Mouse (Mus musculus): Measurements from ENCODE around the gene Larp1.

Larp1 gene

DNA sequence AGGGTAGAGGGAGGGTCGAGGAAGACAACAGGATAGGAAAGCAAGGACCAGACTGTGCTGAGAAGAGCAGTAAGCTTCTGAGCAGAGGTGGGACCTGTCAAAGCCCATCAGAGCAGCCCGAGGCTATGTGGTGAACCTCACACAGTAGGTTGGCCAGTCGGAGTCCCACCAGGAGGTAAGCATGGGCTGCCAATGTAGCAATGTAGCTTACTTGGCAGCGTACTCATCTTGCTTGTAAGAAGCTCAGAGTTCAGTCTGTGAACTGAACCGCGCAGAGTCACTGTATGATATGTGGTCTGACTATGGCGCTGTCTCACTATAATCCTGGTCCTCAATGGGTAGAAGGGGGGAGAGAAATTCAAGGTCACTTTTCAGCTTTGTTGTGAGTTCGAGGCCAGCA, 5.7 kb upstream of the Larp1 start:
- DNase-seq (ENCODE audit: low spot score) = no peak

DNA sequence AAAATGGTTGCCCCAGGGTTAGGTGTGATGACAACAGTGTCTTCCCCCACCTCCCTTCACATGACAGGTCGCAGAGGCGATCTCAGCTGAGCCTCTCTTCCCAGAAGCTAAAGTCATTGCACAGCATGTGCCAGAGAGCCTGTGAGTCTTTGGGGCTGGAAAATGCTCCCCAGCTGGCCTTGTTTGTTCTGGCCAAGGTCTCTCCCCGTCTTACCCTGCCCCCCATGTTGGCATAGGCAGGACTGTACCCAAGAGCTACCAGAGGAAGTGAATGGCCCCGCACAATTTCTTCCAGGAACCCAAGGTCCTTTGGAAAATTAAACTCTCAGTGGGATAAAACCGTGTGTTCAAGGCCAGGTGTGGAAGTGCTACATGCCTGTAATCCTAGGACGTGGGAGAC, 5.1 kb upstream of the Larp1 start:
- DNase-seq (ENCODE audit: low spot score) = no peak

DNA sequence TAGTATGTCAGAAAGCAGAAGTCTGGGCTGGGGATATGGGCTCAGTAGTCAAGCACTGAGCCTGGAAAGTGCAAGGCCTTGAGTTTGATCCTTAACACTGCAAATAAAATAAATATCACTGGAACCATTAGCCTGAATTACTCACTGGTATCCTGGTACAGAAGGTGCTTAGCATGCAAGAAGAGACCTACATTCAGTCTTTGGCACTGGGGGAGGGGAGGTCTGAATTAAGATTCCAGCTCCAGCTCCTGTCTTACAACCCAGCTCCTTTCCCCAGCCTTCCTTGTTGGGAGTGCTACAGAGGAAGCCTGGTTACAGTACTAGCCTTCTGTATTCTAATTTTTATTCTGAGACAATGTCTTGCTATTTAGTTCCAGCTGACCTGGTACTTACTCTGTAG, 3.8 kb upstream of the Larp1 start:
- no peak for DNase-seq (ENCODE audit: low spot score)

GRCm38 (mm10) chr11:58008013-58008412, 851 bp upstream of the Larp1 start:
- no peak for DNase-seq (ENCODE audit: low spot score)

- DNase-seq (ENCODE audit: low spot score) = peak; percentile 96
Measured at GRCm38 (mm10) chr11:58008437-58009050, 320 bp upstream of the Larp1 start.

DNA sequence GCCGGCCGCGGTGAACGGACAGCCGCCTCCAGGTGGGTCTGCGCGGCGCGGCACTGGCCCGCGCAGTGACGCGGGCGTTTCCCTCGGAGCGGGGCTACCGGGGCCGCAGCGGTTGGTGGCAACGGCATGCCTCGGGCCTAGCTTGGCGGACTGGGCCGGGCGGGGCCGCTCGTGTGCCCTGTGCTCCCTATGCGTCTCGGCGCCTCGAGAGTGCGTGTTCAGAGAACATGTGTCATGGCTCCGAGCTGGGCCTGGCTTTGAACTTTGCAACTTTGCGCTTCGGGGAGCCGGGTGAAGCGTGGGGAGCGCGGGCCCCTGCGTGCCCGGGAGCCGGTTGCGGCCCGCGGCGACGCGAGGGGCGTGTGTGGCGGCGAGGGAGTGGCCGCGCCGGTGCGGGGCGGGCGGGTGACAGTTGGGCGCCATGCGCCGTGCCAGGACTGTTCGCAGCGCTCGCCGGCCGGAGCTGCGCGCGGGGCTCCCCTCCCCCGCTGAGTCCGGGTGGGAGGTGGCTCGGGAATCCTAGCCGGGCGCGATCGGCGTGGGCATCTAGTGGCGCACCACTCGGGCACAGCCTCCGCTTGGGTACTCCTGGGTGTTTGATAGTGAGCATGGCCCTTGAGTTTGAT, 765 bp downstream of the Larp1 start:
- DNase-seq (ENCODE audit: low spot score) = peak; percentile 76

DNA sequence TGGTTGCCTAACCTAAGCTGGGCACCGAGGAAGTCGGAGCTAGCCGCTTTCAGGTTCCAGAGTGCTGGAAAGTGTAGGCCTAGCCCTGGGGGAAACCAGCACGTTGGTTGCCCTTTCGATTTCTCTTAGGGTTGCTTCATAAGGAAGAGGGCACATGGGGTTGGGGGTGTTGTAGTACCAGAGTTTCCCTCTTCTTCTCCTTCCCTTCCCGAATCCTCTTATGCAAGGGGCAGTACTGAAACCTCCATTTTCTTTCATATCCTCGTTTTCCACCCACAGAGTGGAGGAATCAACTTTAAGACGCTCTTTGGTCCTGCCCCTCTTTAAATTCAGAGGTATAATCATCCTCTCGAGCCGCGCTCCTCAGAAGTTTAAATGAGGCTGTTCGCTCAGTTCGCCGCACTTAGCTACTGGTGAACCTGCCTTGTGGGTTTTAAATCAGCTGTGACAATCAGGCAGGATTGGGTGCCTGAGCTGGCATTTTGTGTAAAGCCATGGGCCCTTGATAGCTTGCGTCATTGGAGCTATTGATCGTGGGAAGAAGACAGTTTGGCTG, 1.4 kb downstream of the Larp1 start:
- peak; percentile 61 for DNase-seq (ENCODE audit: low spot score)

GRCm38 (mm10) chr11:58010930-58011329, 2.1 kb downstream of the Larp1 start:
- DNase-seq (ENCODE audit: low spot score) = no peak

GRCm38 (mm10) chr11:58011813-58012212, 2.9 kb downstream of the Larp1 start:
- no peak for DNase-seq (ENCODE audit: low spot score)

GRCm38 (mm10) chr11:58012674-58013073, 3.8 kb downstream of the Larp1 start:
- DNase-seq (ENCODE audit: low spot score) = no peak

- no peak for DNase-seq (ENCODE audit: low spot score)
Measured at GRCm38 (mm10) chr11:58013100-58013499, 4.2 kb downstream of the Larp1 start.

DNA sequence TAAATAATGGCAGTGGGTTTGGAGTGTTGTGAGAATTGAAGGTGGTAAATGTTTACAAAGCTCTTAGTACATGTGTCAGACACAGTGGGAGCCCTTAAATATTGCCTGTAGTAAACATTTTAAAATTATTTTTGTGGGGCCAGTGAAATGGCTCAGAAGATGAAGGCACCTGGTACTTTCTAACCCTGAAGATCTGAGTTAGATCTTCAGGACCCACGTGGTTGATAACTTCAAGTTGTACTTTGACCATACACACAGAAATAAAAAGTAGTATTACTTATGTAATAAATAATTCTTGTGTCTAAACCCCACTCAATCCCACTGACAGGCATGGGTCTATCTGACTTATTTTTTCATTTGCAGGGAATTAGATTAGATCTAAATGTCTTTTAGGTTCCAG, 5.7 kb downstream of the Larp1 start:
- DNase-seq (ENCODE audit: low spot score) = no peak

GRCm38 (mm10) chr11:58015339-58015738, 6.5 kb downstream of the Larp1 start:
- DNase-seq (ENCODE audit: low spot score) = no peak

GRCm38 (mm10) chr11:58016371-58016770, 7.5 kb downstream of the Larp1 start:
- peak; percentile 32 for DNase-seq (ENCODE audit: low spot score)

- no peak for DNase-seq (ENCODE audit: low spot score)
Measured at GRCm38 (mm10) chr11:58017422-58017821, 8.6 kb downstream of the Larp1 start.

DNA sequence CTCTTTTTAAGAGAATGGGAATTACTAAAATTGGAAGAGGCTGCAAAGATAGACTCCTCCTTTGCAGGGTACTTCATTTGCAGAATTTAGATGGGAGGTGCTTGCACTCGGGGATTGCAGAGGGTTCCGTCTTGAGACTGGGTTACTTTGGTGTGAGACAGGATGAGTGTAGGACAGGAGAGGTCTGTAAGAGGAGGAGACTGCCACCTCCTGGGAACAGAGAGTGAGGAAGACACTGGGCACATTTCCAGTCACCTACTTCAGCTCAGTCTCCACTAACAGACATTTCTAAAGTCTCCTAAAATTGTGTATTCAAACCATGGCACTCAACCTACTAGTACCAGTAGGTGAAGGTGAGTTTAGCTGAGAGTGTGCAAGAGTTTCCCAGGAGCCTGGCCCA, 9.4 kb downstream of the Larp1 start:
- DNase-seq (ENCODE audit: low spot score) = peak; percentile 53

- no peak for DNase-seq (ENCODE audit: low spot score)
Measured at GRCm38 (mm10) chr11:58018701-58019100, 9.8 kb downstream of the Larp1 start.

DNA sequence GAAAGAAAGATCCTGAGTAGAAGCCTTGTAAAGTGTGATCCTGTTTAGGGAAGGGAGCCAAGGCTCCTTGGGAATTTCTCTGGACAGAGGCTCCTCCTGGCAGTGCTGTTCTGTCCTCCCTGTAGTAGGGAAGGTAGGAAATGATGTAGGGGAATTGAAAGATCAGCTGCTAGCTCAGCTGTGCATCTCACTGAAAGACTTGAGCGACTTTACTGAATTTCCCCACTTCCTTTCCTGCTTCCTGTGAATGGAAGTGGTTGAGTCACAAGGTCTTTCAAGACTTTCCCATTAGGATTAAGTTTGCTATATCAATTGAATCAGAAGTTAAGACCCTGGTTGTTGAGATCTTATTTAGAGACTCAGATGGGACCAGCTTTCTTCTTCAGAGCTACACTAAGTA, 12.2 kb downstream of the Larp1 start:
- no peak for DNase-seq (ENCODE audit: low spot score)

- DNase-seq (ENCODE audit: low spot score) = no peak
Measured at GRCm38 (mm10) chr11:58021618-58022017, 12.8 kb downstream of the Larp1 start.

DNA sequence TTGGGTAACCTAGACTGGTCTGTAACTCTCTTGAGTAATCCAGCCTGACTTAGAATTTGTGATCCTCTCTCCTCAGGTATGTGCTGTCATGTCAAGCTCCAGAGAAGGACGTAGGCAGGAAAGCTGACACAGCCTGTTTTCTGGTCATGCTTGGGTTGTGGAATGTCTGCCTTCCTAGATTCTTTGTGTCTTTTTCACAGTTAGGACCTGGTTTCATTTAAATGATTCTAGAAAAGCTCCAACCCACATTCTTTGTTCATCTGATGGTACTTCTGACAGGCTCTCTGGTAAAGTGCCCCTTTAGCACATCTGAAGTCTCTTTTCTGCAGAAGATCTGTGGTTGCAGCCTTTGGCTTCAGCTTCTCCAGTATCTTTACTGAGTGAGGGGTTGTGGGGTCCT, 15.4 kb downstream of the Larp1 start:
- DNase-seq (ENCODE audit: low spot score) = no peak

DNA sequence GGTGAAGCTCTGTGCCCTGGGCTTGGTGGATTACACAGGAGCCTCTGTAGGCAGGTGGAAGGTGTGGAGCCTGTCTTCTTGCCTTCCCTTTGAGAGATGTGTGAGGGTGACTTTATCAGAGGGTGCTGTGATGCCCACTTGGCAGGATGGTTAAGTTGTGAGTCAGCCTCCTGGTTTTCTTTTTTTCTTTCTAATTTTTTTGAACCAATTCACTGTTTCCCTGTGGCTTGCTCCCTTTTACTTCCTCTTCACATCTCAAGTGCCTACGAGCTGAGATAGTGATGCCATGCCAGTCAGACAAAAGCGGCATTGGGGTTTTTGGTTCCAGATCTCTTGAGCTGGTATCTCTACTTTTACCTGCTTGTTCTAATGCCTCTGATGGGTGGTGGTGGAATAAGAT, 15.8 kb downstream of the Larp1 start:
- no peak for DNase-seq (ENCODE audit: low spot score)

DNA sequence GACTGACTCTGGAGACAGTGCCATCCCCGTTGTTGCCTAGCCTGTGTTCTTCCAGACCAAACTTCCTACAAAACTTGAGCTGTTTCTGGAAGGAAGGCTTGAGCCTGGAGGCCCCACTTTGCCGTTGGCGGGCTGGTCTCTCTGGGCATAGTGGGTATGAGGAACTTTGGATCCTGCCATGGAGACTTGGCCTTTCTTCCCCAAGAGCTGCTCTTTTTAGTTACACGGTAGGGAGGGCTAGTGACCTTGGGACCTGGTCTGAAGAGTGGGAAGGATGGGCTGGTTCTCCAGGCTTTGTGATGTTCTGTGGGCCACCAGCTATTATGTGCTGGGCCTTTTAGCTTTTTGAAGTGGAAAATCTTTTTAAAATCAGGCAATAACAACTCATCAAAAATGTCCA, 17.0 kb downstream of the Larp1 start:
- DNase-seq (ENCODE audit: low spot score) = no peak

- DNase-seq (ENCODE audit: low spot score) = no peak
Measured at GRCm38 (mm10) chr11:58026337-58026736, 17.5 kb downstream of the Larp1 start.

DNA sequence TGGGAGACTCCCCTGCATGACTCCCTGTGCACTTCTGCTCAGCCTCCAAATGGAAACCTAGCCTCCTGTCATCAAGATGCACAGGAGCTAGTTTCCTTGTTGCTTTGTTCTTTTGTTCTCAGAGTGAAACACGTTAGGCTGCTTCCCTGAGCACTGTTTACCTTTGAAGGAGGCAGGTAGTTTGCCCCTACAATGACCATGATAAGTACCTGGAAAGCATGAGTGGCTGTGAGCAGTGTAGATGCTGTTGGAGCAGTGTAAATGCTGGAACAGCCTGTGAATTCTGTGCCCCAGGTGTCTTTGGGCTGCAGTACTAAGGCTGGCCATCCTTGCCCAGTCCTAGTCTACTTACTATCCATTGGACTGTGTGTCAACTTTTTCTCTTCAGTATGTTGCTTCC, 18.0 kb downstream of the Larp1 start:
- no peak for DNase-seq (ENCODE audit: low spot score)

Data from MN1 (cell line).